In the genomic region with DNA sequence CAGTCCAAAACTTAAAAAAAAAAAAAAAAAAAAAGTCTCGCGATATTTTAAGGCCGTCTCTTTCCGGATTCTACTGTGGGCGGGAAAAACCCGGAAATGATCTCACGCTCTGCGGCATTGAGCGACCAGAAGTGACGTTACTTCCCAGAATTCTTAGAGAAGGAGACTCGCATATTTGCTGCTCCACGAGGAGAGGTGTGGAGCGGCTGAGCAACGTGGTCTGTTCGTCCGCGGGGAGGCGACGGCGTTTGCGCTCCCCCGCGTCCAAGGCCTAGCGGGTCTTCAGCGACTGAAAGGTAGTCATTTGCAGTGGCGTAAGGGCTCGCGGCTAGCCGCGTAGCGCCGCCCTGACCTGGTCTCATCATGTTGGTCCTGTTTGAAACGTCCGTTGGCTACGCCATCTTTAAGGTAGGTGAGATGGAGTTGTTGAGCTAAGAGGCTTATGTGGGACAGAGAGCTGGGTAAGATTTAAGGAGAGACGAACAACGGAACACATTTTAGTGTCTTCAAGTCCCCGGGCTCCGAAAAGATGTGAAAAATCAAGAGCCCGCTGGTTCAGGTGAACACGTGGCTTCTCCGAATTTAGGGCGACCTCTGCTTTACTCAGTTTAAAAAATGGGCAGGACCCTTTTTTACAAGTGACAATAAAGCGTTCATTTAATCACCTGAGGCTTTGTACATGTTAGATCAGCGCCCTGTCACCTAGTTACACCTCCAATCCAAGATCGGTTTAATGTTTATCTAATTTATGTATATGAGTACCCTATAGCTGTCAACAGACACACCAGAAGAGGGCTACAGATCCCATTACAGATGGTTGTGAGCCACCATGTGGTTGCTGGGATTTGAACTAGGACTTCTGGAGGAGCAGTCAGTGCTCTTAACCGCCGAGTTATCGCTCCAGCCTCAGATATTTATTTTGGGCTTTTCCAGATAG, we compare ENCODE assay signal across 1 mouse cellular context.
TF ChIP-seq lines count a peak whose summit lies in the region.

A gene (plus strand): TSS at position 153 of the 937 bp plus-strand sequence.

TF ChIP-seq in MEL, 35 proteins besides CTCF, POLR2A, EP300 and RAD21 (continued from another document):
- TF ChIP-seq MYB (IDR thresholded peaks at IDR 0.05; ENCODE audit: low read depth, low read length), result peak; percentile 59
- peak; percentile 97 for TF ChIP-seq POLR2AphosphoS2 (IDR thresholded peaks at IDR 0.05; ENCODE audit: low read length)
- no peak for TF ChIP-seq RCOR1 (IDR thresholded peaks at IDR 0.05; ENCODE audit: low read depth, low read length)
- TF ChIP-seq POLR2AphosphoS5 (IDR thresholded peaks at IDR 0.05; ENCODE audit: borderline replicate concordance, low read depth, low read length), result peak; percentile 84; the same call in 1 of the 2 replicates
- peak; percentile 100 for TF ChIP-seq E2F4 (IDR thresholded peaks at IDR 0.05; ENCODE audit: borderline replicate concordance, low read depth, low read length)
- TF ChIP-seq NELFE (IDR thresholded peaks at IDR 0.05; ENCODE audit: low read depth, low read length), result peak; percentile 96
- TF ChIP-seq ZC3H11A (IDR thresholded peaks at IDR 0.05; ENCODE audit: low read depth, low read length), result no peak
- no peak for TF ChIP-seq MAFK (IDR thresholded peaks at IDR 0.05; ENCODE audit: borderline replicate concordance, low read depth, low read length)
